Mouse (Mus musculus) forebrain, embryonic 12.5 days (tissue): Measurements from ENCODE around the gene Ttll10. TPM values are rescaled to one million over a fixed set of nuclear protein-coding genes. Genes with fewer than 3 reads are reported as not detected.
A peak's percentile ranks its signal among the peaks of the same experiment; 100 is the strongest.

Experiments
- ATAC-seq: fragments of 200-750 bp; cut with Nextera tagmentation; 2 replicates; pipeline ENCODE4 v1.8.0; 2017; ENCODE audit warnings: moderate TSS enrichment; ENCODE audit not compliant: low FRiP score
- H3K27ac ChIP-seq: fragments of 300-500 bp; sonication (generic); 2 replicates; pipeline ENCODE4 v1.5.1; 2016; ENCODE audit warnings: mild to moderate bottlenecking
- H3K27me3 ChIP-seq: fragments of 300-500 bp; sonication (generic); 2 replicates; pipeline ENCODE4 v1.6.1; 2016; ENCODE audit warnings: mild to moderate bottlenecking
- H3K36me3 ChIP-seq: fragments of 300-500 bp; sonication (generic); replicated peaks from 2 replicates; pipeline ENCODE4 v1.6.1; 2016; ENCODE audit warnings: mild to moderate bottlenecking
- H3K4me1 ChIP-seq: fragments of 300-500 bp; sonication (generic); 2 replicates; pipeline ENCODE4 v1.6.1; 2016
- H3K4me2 ChIP-seq: fragments of 300-500 bp; sonication (generic); 2 replicates; pipeline ENCODE4 v1.6.1; 2016; ENCODE audit warnings: mild to moderate bottlenecking, moderate library complexity
- H3K4me3 ChIP-seq: fragments of 300-500 bp; sonication (generic); replicated peaks from 2 replicates; pipeline ENCODE4 v1.5.1; 2016; ENCODE audit warnings: mild to moderate bottlenecking
- H3K9ac ChIP-seq: fragments of 300-500 bp; sonication (generic); 2 replicates; pipeline ENCODE4 v1.6.1; 2016; ENCODE audit warnings: mild to moderate bottlenecking
- H3K9me3 ChIP-seq: fragments of 300-500 bp; sonication (generic); 2 replicates; pipeline ENCODE4 v1.6.1; 2016
- WGBS: fragments of 180-500 bp; shearing (Covaris S2); methylation state at CpG from one replicate; pipeline ENCODE4 v1.1.7; 2016; 5-methylcytosine and 5-hydroxymethylcytosine counted together
- microRNA counts: library from miRNA; unstranded; fragments of <30 nt; microRNA quantifications from one replicate; lab custom pipeline; 2017
- microRNA-seq: library from miRNA; unstranded; fragments of <30 nt; microRNA quantifications from one replicate; pipeline ENCODE4, GENCODE M21; 2017
- polyA plus RNA-seq: library from polyadenylated mRNA; unstranded; fragments of >200 nt; fragmentation: Nextera tagmentation; extraction: Ambion mirVana; gene quantifications from 2 replicates; pipeline ENCODE4 v1.2.1, GENCODE M21; 2016

Ttll10 gene
- polyA plus RNA-seq, 1 experiment from 2014 or later = 0.37 TPM

GRCm38 (mm10) chr4:156014436-156014835, 44.8 kb downstream of the Ttll10 start:
- Histone ChIP-seq H3K4me1 (no peaks in the 10 kb centered on the region), H3K27ac (no peak overlapping the region), H3K4me2 (no peak overlapping the region), H3K9ac (no peak overlapping the region), H3K4me3 (no peak overlapping the region), H3K9me3 (no peaks in the 10 kb centered on the region), H3K27me3 (no peaks in the 10 kb centered on the region), H3K36me3 (peaks cover 54% of the 10 kb centered on the region)
- WGBS = 92% methylated on average over 2 of the region's 2 CpGs
- ATAC-seq = no peak

GRCm38 (mm10) chr4:156013637-156014036, 45.6 kb downstream of the Ttll10 start, which contains the start of gene Tnfrsf4:
Tnfrsf4 (plus strand) TSS chr4:156013843.
- 91% methylated on average over 8 of the region's 8 CpGs for WGBS
- Histone ChIP-seq H3K9me3 (no peaks in the 10 kb centered on the region), H3K9ac (no peak within 1 kb of the TSS), H3K36me3 (peaks cover 61% of the 10 kb centered on the region), H3K4me1 (no peaks in the 10 kb centered on the region), H3K4me3 (no peak within 1 kb of the TSS), H3K4me2 (no peak within 1 kb of the TSS), H3K27me3 (no peaks in the 10 kb centered on the region), H3K27ac (no peak within 1 kb of the TSS)
- no peak for ATAC-seq

- Histone ChIP-seq H3K9me3 (no peaks in the 10 kb centered on the region), H3K4me1 (no peaks in the 10 kb centered on the region), H3K9ac (no peak overlapping the region), H3K27me3 (no peaks in the 10 kb centered on the region), H3K4me2 (no peak overlapping the region), H3K36me3 (peaks cover 91% of the 10 kb centered on the region), H3K4me3 (no peak overlapping the region), H3K27ac (no peak overlapping the region)
- 96% methylated on average over 4 of the region's 4 CpGs for WGBS
- ATAC-seq = no peak
These were observed 50.8 kb downstream of the Ttll10 start for GRCm38 (mm10) chr4:156008369-156008768.

DNA sequence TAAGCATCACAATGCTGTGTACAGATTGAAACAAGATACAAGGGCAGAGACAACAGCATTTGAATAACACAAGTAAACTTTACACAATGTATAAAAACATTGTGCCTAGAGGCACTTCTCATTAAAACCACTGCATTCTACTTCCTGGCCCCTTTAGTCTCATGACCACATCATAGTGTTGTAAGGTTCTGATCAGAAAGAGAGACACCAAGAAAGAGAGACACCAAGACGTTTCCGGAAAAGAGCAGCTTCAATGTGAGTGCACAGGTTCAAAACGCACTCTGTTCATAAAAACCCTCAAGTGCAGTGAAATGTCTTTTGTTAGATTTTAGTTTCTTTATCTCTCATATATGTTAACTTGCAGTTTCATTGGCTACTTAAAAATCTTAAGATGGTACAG, 55.1 kb downstream of the Ttll10 start:
- no peak overlapping the region for H3K9ac ChIP-seq
- no peak overlapping the region for H3K27ac ChIP-seq
- ATAC-seq = no peak
- H3K9me3 ChIP-seq = no peaks in the 10 kb centered on the region
- no peak overlapping the region for H3K4me3 ChIP-seq
- peaks cover 91% of the 10 kb centered on the region for H3K36me3 ChIP-seq
- no peak overlapping the region for H3K4me2 ChIP-seq
- no peaks in the 10 kb centered on the region for H3K27me3 ChIP-seq
- WGBS = 94% methylated on average over 3 of the region's 3 CpGs
- H3K4me1 ChIP-seq = no peaks in the 10 kb centered on the region

GRCm38 (mm10) chr4:155993606-155994005, 65.6 kb downstream of the Ttll10 start:
- 4% methylated on average over 15 of the region's 15 CpGs for WGBS
- Histone ChIP-seq H3K9ac (peak overlapping the region; percentile 75), H3K27ac (peak overlapping the region; percentile 95), H3K36me3 (peaks cover 36% of the 10 kb centered on the region), H3K4me2 (peak overlapping the region; percentile 62), H3K4me3 (peak overlapping the region; percentile 73), H3K27me3 (no peaks in the 10 kb centered on the region), H3K9me3 (no peaks in the 10 kb centered on the region), H3K4me1 (peaks cover 26% of the 10 kb centered on the region)
- ATAC-seq = no peak

DNA sequence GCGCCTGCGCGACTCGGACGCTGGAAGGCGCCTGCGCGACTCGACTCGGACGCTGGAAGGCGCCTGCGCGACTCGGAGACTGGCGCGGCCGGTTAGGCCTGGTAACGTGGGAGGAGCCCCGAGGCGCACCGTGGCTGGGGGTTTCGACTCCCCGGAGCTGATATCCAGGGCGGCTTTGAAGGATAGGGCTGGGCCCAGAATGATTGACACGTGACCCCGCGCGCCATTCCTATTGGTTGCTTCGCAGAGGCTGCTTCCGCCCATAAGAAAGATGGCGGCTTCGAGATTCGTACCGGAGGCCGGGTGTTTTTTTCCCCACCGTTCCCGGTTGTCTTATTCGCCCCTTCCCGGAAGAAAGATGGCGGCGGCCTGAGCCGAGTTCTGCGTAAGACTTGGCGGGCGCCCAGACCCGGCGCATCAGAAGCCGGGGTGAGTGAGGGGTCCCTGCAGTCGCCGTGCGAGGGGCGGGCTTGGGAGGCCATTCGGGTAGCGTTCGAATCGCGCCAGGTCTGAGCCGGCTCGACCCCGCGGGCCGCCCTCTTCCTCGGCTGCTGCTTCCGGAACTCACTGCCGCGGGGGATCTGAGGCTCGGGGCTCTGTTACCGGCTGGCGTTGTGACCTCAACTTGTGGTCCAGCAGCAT, 66.2 kb downstream of the Ttll10 start:
- H3K36me3 ChIP-seq = peaks cover 30% of the 10 kb centered on the region
- peak overlapping the region; percentile 75 for H3K9ac ChIP-seq
- peak overlapping the region; percentile 95 for H3K27ac ChIP-seq
- no peaks in the 10 kb centered on the region for H3K27me3 ChIP-seq
- H3K9me3 ChIP-seq = no peaks in the 10 kb centered on the region
- peak overlapping the region; percentile 62 for H3K4me2 ChIP-seq
- under 1% methylated on average over 70 of the region's 70 CpGs for WGBS
- H3K4me1 ChIP-seq = peaks cover 26% of the 10 kb centered on the region
- H3K4me3 ChIP-seq = peak overlapping the region; percentile 73
- peak; percentile 90 for ATAC-seq

DNA sequence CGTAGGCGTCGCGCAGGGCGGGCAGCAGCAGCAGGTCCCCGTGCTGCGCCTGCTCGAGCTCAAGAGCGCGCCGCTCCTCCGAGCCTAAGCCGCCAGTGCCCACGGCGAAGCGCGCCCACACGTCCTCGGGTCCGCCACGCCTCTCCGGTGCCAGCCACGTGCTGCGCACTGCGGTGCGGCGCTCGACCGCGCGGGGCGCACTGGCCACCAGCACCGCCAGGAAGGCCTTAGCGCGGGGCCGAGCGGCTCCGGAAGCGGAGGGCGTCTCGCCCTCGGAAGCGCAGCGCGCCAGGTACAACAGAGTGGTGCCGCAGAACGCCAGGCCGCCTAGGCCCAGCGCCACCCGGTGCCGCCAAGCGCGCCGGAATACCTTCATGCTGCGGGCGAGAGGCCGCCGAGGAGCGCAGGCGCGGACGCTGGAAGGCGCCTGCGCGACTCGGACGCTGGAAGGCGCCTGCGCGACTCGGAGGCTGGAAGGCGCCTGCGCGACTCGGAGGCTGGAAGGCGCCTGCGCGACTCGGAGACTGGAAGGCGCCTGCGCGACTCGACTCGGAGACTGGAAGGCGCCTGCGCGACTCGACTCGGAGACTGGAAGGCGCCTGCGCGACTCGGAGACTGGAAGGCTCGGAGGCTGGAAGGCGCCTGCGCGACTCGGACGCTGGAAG, 66.8 kb downstream of the Ttll10 start, which contains the start of the genes B3galt6 and Sdf4:
TSS of gene B3galt6 (minus strand) at position 409 of the 665 bp plus-strand sequence.
TSS of gene Sdf4 (plus strand) at position 632 of the 665 bp plus-strand sequence.
- WGBS = under 1% methylated on average over 95 of the region's 99 CpGs
- H3K27me3 ChIP-seq = no peaks in the 10 kb centered on the region
- H3K36me3 ChIP-seq = peaks cover 23% of the 10 kb centered on the region
- ATAC-seq = peak; percentile 87
- H3K4me2 ChIP-seq = peak within 1 kb of the TSS; percentile 96
- peak within 1 kb of the TSS; percentile 73 for H3K4me3 ChIP-seq
- peaks cover 26% of the 10 kb centered on the region for H3K4me1 ChIP-seq
- peak within 1 kb of the TSS; percentile 75 for H3K9ac ChIP-seq
- no peaks in the 10 kb centered on the region for H3K9me3 ChIP-seq
- H3K27ac ChIP-seq = peak within 1 kb of the TSS; percentile 95

DNA sequence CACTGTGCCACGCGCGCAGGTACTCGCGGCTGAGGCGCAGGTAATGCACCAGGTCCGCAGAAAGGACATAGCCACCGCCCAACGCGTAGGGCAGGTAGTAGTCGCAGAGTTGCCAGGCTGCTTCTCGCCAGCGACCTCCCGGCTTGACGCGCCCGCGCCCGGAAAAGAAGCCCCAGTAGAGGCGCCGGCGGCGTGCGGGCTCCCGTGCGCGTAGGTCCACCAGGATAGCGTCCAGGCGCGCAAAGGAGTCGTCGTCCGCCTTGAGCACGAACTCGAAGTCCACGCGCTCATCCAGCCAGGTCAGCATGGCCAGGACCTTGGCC, 67.3 kb downstream of the Ttll10 start:
- WGBS = 34% methylated on average over 37 of the region's 37 CpGs
- Histone ChIP-seq H3K36me3 (peaks cover 18% of the 10 kb centered on the region), H3K4me3 (peak overlapping the region; percentile 73), H3K4me2 (peak overlapping the region; percentile 96), H3K9ac (peak overlapping the region; percentile 69), H3K27ac (peak overlapping the region; percentile 95), H3K27me3 (no peaks in the 10 kb centered on the region), H3K9me3 (no peaks in the 10 kb centered on the region), H3K4me1 (peaks cover 26% of the 10 kb centered on the region)
- no peak; the same call in none of the 2 replicates for ATAC-seq

DNA sequence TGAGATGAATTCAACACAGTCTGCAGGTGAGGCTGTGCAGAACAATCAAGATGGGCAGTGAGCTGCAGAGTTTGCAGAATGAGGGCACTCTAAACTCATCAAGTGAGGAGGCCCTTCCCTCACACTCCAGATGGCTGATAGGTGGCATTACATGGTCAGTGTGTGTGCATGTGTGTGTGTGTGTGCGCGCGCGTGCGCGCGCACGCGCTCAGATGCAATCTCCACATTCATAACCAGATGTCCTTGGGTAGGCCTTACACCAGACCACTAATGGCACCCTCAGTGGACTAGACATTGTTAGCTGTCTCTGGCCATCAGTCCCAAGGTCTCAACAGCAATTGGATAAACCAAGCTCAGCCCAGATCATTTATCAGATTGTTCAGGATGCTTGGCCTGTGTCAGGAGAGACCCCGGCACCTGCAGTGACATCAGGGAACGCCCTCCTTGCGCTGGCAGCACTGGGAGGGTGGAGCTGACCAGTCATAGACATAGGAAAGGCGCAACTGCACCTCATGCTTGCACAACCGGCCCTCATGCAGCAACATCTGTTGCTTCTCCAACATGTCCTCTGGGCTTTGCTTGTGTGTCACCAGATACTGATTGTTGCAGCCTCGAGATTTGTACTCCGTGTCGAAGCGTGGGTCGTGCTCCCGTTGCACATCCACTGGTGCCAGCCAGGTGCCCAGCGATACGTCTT, 67.9 kb downstream of the Ttll10 start:
- peaks cover 13% of the 10 kb centered on the region for H3K36me3 ChIP-seq
- H3K9me3 ChIP-seq = no peaks in the 10 kb centered on the region
- WGBS = 89% methylated on average over 22 of the region's 22 CpGs
- H3K9ac ChIP-seq = peak overlapping the region; percentile 69
- H3K27ac ChIP-seq = 0 out of 2 replicates have a peak overlapping the region, but pooled peaks have one; percentile 95
- no peaks in the 10 kb centered on the region for H3K27me3 ChIP-seq
- peak overlapping the region; percentile 96 for H3K4me2 ChIP-seq
- H3K4me3 ChIP-seq = peak overlapping the region; percentile 73
- peaks cover 26% of the 10 kb centered on the region for H3K4me1 ChIP-seq
- ATAC-seq = no peak

MicroRNAs within 50 kb of the gene (microRNA counts, 519-probe panel; counts per million panel counts)
- microRNA mmu-miR-200a (lab: Ali Mortazavi, UCI) (2,657 counts per million, percentile 19 among the panel's probes with 10 or more counts), microRNA mmu-miR-200b (lab: Ali Mortazavi, UCI) (5,167 counts per million, percentile 70 among the panel's probes with 10 or more counts), microRNA mmu-miR-429 (lab: Ali Mortazavi, UCI) (5,235 counts per million, percentile 72 among the panel's probes with 10 or more counts)

Small RNA genes within 50 kb of the gene (microRNA-seq; reads per million reads assigned to microRNA genes)
- gene Mir200a (284 reads per million, percentile 62 among the genes with 10 or more reads in this experiment), gene Mir200b (1,225 reads per million, percentile 79 among the genes with 10 or more reads in this experiment), gene Mir429 (4,170 reads per million, percentile 88 among the genes with 10 or more reads in this experiment)

Other genes with a start within 250 kb of the Ttll10 start
- 195 and 202 TPM in 2 replicates for gene Ccnl2, start 246.9 kb downstream of the Ttll10 start, polyA plus RNA-seq
- 131 and 132 TPM in 2 replicates for gene Aurkaip1, start 228.1 kb downstream of the Ttll10 start, polyA plus RNA-seq
- 22.9 and 24.3 TPM in 2 replicates for gene Mxra8, start 219.7 kb downstream of the Ttll10 start, polyA plus RNA-seq
- 6.1 and 9.2 TPM in 2 replicates for gene Dvl1, start 212.0 kb downstream of the Ttll10 start, polyA plus RNA-seq
- gene Tas1r3, start 196.1 kb downstream of the Ttll10 start, polyA plus RNA-seq = 0.51 and 0.61 TPM in 2 replicates
- gene Cptp, start 190.0 kb downstream of the Ttll10 start, polyA plus RNA-seq = 17.9 and 23.4 TPM in 2 replicates
- 92.2 and 94.1 TPM in 2 replicates for gene Ints11, start 189.9 kb downstream of the Ttll10 start, polyA plus RNA-seq
- 44.6 and 48.8 TPM in 2 replicates for gene Pusl1, start 167.6 kb downstream of the Ttll10 start, polyA plus RNA-seq
- gene Acap3, start 167.6 kb downstream of the Ttll10 start, polyA plus RNA-seq = 47.9 and 57.2 TPM in 2 replicates
- gene Ube2j2, start 115.6 kb downstream of the Ttll10 start, polyA plus RNA-seq = 154 and 159 TPM in 2 replicates
- gene C1qtnf12, start 97.1 kb downstream of the Ttll10 start, polyA plus RNA-seq = 10.9 and 11.6 TPM in 2 replicates
- gene B3galt6, start 66.8 kb downstream of the Ttll10 start, polyA plus RNA-seq = 16.4 and 18.6 TPM in 2 replicates
- gene Sdf4, start 66.5 kb downstream of the Ttll10 start, polyA plus RNA-seq = 115 and 117 TPM in 2 replicates
- gene Tnfrsf4, start 45.6 kb downstream of the Ttll10 start, polyA plus RNA-seq = 0.70 and 1.2 TPM in 2 replicates
- gene Tnfrsf18, start 33.2 kb downstream of the Ttll10 start, polyA plus RNA-seq = 1.3 and 1.4 TPM in 2 replicates
- 68.9 and 69.0 TPM in 2 replicates for gene 9430015G10Rik, start 50.6 kb upstream of the Ttll10 start, polyA plus RNA-seq
- gene Rnf223, start 71.1 kb upstream of the Ttll10 start, polyA plus RNA-seq = 1.2 and 1.3 TPM in 2 replicates
- gene Agrn, start 138.1 kb upstream of the Ttll10 start, polyA plus RNA-seq = 139 and 152 TPM in 2 replicates
- 0.64 and 0.79 TPM in 2 replicates for gene Isg15, start 141.4 kb upstream of the Ttll10 start, polyA plus RNA-seq
- 7.1 and 8.2 TPM in 2 replicates for gene AW011738, start 143.9 kb upstream of the Ttll10 start, polyA plus RNA-seq
- 2.1 and 2.4 TPM in 2 replicates for gene Perm1, start 156.5 kb upstream of the Ttll10 start, polyA plus RNA-seq
- 27.6 and 28.5 TPM in 2 replicates for gene Plekhn1, start 175.4 kb upstream of the Ttll10 start, polyA plus RNA-seq
- gene Noc2l, start 176.6 kb upstream of the Ttll10 start, polyA plus RNA-seq = 90.4 and 95.7 TPM in 2 replicates
- 0.95 and 2.0 TPM in 2 replicates for gene Samd11, start 196.2 kb upstream of the Ttll10 start, polyA plus RNA-seq